Mouse (Mus musculus) hindbrain, embryonic 11.5 days (tissue): Measurements from ENCODE around the gene Elfn2. TPM values are rescaled to one million over a fixed set of nuclear protein-coding genes. Genes with fewer than 3 reads are reported as not detected.

Experiments used
- ATAC-seq: fragments of 200-750 bp; cut with Nextera tagmentation; 2 replicates; pipeline ENCODE4 v1.8.0; 2017; ENCODE audit warnings: mild to moderate bottlenecking, moderate TSS enrichment, moderate library complexity; ENCODE audit not compliant: low FRiP score
- DNase-seq: peaks from one replicate; pipeline ENCODE4 v3.0.0-alpha.2; 2015; ENCODE audit warnings: low spot score
- H3K27ac ChIP-seq: fragments of 300-500 bp; sonication (generic); 2 replicates; pipeline ENCODE4 v1.5.1; 2014; ENCODE audit warnings: mild to moderate bottlenecking, low read depth, low read length
- H3K27me3 ChIP-seq: fragments of 300-500 bp; sonication (generic); 2 replicates; pipeline ENCODE4 v1.6.1; 2014; ENCODE audit warnings: mild to moderate bottlenecking, low read length, moderate library complexity, mixed read lengths; ENCODE audit not compliant: control insufficient read depth, insufficient read depth
- H3K36me3 ChIP-seq: fragments of 300-500 bp; sonication (generic); 2 replicates; pipeline ENCODE4 v1.6.1; 2014; ENCODE audit warnings: mild to moderate bottlenecking, low read length, moderate library complexity, mixed read lengths; ENCODE audit not compliant: control insufficient read depth, insufficient read depth
- H3K4me1 ChIP-seq: fragments of 300-500 bp; sonication (generic); replicated peaks from 2 replicates; pipeline ENCODE4 v1.6.1; 2014; ENCODE audit warnings: low read length, mixed read lengths; ENCODE audit not compliant: control insufficient read depth, insufficient read depth
- H3K4me2 ChIP-seq: fragments of 300-500 bp; sonication (generic); replicated peaks from 2 replicates; pipeline ENCODE4 v1.6.1; 2014; ENCODE audit warnings: mild to moderate bottlenecking, low read depth, low read length
- H3K4me3 ChIP-seq: fragments of 300-500 bp; sonication (generic); 2 replicates; pipeline ENCODE4 v1.5.1; 2014; ENCODE audit warnings: low read depth, low read length
- H3K9ac ChIP-seq: fragments of 300-500 bp; sonication (generic); 2 replicates; pipeline ENCODE4 v1.6.1; 2014; ENCODE audit warnings: low read depth, low read length
- H3K9me3 ChIP-seq: fragments of 300-500 bp; sonication (generic); 2 replicates; pipeline ENCODE4 v1.6.1; 2016; ENCODE audit warnings: low read length; ENCODE audit not compliant: control insufficient read depth
- WGBS: fragments of 180-500 bp; shearing (Covaris S2); extraction: QIAGEN DNeasy Blood & Tissue Kit; methylation state at CpG from one replicate; pipeline ENCODE4 v1.1.7; 2014; 5-methylcytosine and 5-hydroxymethylcytosine counted together
- polyA plus RNA-seq: library from polyadenylated mRNA; unstranded; fragments of >200 nt; fragmentation: Nextera tagmentation; extraction: Ambion mirVana; gene quantifications from 2 replicates; pipeline ENCODE4 v1.2.1, GENCODE M21; 2014

The Elfn2 gene
- polyA plus RNA-seq, 1 experiment from 2014 or later: 0.85 TPM

DNA sequence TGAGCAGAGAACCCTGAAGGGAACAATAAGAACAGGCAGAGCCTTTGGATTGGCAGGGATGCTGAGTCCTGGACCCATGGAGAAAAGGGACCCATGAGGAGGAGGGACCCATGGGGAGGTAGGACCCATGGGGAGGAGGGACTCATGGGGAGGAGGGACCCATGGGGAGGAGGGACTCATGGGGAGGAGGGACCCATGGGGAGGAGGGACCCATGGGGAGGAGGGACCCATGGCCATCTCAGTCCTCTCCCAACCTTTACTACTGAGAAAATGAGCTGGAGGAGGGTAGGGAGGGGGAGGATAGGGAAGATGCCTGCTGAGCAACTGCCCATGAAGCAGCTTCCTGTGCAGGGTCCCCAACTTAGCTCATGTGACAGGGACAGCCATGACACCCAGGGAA lies 34.4 kb upstream of the Elfn2 start:
- Histone ChIP-seq H3K4me3 (no peak overlapping the region), H3K4me2 (no peak overlapping the region), H3K4me1 (no peaks in the 10 kb centered on the region; the same call in 1 of the 2 replicates), H3K36me3 (no peaks in the 10 kb centered on the region), H3K9me3 (no peaks in the 10 kb centered on the region), H3K27me3 (no peaks in the 10 kb centered on the region), H3K9ac (no peak overlapping the region), H3K27ac (no peak overlapping the region)
- DNase-seq (no peak), ATAC-seq (no peak)

DNA sequence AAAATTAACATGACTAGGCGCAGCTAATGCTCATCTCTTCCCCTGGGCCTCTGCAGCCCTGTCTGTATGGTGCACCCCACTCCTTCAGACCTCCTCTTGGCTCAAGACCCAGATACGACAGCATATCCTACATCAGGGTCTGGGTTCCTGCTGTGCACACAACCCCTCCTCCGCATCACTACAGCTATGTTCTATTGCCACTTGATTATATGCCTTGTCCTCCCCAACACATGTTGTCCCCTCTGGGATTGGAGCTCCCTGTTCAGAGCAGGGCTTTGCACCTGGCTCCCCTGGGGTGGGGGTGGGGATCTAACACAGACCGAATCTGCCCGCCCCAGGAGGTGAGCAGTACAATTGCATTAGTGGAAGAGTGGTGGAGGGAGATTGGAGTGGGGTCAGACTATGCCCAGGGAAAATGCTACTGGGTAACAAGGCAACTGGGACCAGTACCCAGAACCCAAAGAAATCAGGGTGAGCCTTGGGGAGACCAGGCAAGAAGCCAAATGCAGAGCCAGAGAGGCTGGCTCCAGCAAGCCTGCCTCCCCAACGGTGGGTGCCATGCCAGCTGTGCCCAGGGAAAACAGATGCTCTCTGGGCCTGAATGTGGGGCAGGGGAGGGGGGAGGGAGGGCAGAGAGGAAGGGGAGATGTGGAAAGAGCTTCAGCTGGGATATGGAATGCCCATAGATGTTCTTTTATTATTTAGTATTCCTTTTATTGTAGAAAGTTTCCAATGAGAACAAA lies 32.2 kb upstream of the Elfn2 start:
- no peak for DNase-seq
- H3K9me3 ChIP-seq: no peaks in the 10 kb centered on the region
- WGBS: 59% methylated on average over 6 of the region's 6 CpGs
- H3K4me1 ChIP-seq: no peaks in the 10 kb centered on the region; the same call in 1 of the 2 replicates
- no peaks in the 10 kb centered on the region for H3K36me3 ChIP-seq
- H3K4me3 ChIP-seq: no peak overlapping the region
- H3K4me2 ChIP-seq: no peak overlapping the region
- no peak overlapping the region for H3K27ac ChIP-seq
- H3K27me3 ChIP-seq: no peaks in the 10 kb centered on the region
- no peak overlapping the region for H3K9ac ChIP-seq
- no peak for ATAC-seq

GRCm38 (mm10) chr15:78749855-78750254 lies 31.3 kb upstream of the Elfn2 start:
- Histone ChIP-seq H3K4me3 (no peak overlapping the region), H3K36me3 (no peaks in the 10 kb centered on the region), H3K27ac (no peak overlapping the region), H3K4me1 (no peaks in the 10 kb centered on the region; the same call in 1 of the 2 replicates), H3K27me3 (no peaks in the 10 kb centered on the region), H3K4me2 (no peak overlapping the region), H3K9me3 (no peaks in the 10 kb centered on the region), H3K9ac (no peak overlapping the region)
- ATAC-seq (0 out of 2 replicates have a peak, but pooled peaks have one; percentile 17), DNase-seq (no peak)
- 54% methylated on average over 5 of the region's 5 CpGs for WGBS

GRCm38 (mm10) chr15:78744206-78744605 lies 25.6 kb upstream of the Elfn2 start:
- WGBS: 3% methylated on average over 5 of the region's 5 CpGs
- no peaks in the 10 kb centered on the region for H3K27me3 ChIP-seq
- peak; percentile 93 for DNase-seq

DNA sequence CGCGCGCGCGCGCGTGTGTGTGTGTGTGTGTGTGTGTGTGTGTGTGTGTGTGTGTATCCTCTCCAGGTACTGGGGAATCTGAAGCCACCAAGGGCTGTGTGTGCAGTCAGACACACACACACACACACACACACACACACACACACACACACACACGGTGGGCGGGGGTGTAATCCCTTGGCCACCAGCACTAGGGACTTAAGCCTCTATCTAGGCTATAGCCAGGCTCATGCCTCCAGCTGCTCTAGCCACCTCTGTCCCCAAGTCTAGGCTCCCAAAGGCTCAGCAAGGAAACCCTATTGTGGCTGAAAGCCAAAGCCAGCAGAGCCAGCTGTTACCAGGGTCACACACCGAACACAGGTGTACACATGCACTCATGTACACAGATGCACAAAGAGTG lies 24.3 kb upstream of the Elfn2 start:
- Histone ChIP-seq H3K27ac (no peak overlapping the region), H3K4me1 (no peaks in the 10 kb centered on the region), H3K9me3 (no peaks in the 10 kb centered on the region), H3K4me3 (no peak overlapping the region), H3K4me2 (no peak overlapping the region), H3K27me3 (no peaks in the 10 kb centered on the region), H3K9ac (no peak overlapping the region), H3K36me3 (no peaks in the 10 kb centered on the region)
- 92% methylated on average over 9 of the region's 10 CpGs for WGBS
- no peak for ATAC-seq
- DNase-seq: no peak

More at GRCm38 (mm10) chr15:78744206-78744605, 25.6 kb upstream of the Elfn2 start:
- Histone ChIP-seq H3K4me2 (no peak overlapping the region), H3K9me3 (no peaks in the 10 kb centered on the region), H3K4me3 (no peak overlapping the region), H3K4me1 (no peaks in the 10 kb centered on the region), H3K9ac (no peak overlapping the region), H3K27ac (no peak overlapping the region), H3K36me3 (no peaks in the 10 kb centered on the region)
- no peak for ATAC-seq

GRCm38 (mm10) chr15:78740662-78741061 lies 22.1 kb upstream of the Elfn2 start:
- no peaks in the 10 kb centered on the region for H3K27me3 ChIP-seq
- no peaks in the 10 kb centered on the region for H3K9me3 ChIP-seq
- no peak overlapping the region for H3K4me2 ChIP-seq
- H3K36me3 ChIP-seq: no peaks in the 10 kb centered on the region
- ATAC-seq (no peak), DNase-seq (no peak)
- 77% methylated on average over 12 of the region's 12 CpGs for WGBS
- no peaks in the 10 kb centered on the region for H3K4me1 ChIP-seq
- no peak overlapping the region for H3K9ac ChIP-seq
- no peak overlapping the region for H3K4me3 ChIP-seq
- no peak overlapping the region for H3K27ac ChIP-seq

- Histone ChIP-seq H3K4me1 (no peaks in the 10 kb centered on the region), H3K27ac (no peak overlapping the region), H3K9me3 (no peaks in the 10 kb centered on the region), H3K9ac (no peak overlapping the region), H3K27me3 (no peaks in the 10 kb centered on the region), H3K36me3 (no peaks in the 10 kb centered on the region), H3K4me3 (no peak overlapping the region), H3K4me2 (no peak overlapping the region)
- 73% methylated on average over 6 of the region's 6 CpGs for WGBS
- no peak for DNase-seq
- no peak for ATAC-seq
These were observed 18.6 kb upstream of the Elfn2 start for GRCm38 (mm10) chr15:78737146-78737545.

- Histone ChIP-seq H3K4me2 (no peak overlapping the region), H3K36me3 (no peaks in the 10 kb centered on the region), H3K27ac (peak overlapping the region; percentile 48; the same call in 1 of the 2 replicates), H3K4me3 (no peak overlapping the region), H3K9ac (0 out of 2 replicates have a peak overlapping the region, but pooled peaks have one; percentile 17), H3K9me3 (no peaks in the 10 kb centered on the region), H3K27me3 (no peaks in the 10 kb centered on the region), H3K4me1 (no peaks in the 10 kb centered on the region)
- DNase-seq (no peak), ATAC-seq (peak; percentile 44)
- 46% methylated on average over 7 of the region's 7 CpGs for WGBS
These were observed 18.1 kb upstream of the Elfn2 start for GRCm38 (mm10) chr15:78736681-78737100.

DNA sequence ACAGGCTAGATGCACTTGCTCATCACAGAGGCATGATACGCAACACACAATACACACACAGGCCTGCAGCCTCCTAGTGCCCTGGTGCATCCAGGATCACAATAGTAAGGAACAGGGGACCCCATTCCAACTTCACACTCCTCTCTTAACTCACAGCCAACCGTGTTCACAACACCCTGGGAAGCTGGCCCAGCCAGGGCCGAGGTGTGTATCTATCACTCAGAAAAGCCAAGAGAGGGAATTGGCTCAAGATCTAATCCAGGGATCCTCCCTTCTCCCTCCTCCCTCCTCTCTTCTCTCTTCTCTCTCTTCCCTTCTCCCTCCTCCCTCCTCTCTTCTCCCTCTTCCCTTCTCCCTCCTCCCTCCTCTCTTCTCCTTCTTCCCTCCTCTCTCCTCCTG lies 17.6 kb upstream of the Elfn2 start:
- H3K4me2 ChIP-seq: no peak overlapping the region
- ATAC-seq: no peak

More for the DNA sequence above, 17.6 kb upstream of the Elfn2 start:
- Histone ChIP-seq H3K4me1 (no peaks in the 10 kb centered on the region), H3K9ac (no peak overlapping the region; the same call in 1 of the 2 replicates), H3K4me3 (no peak overlapping the region), H3K9me3 (no peaks in the 10 kb centered on the region), H3K36me3 (no peaks in the 10 kb centered on the region), H3K27ac (peak overlapping the region; percentile 48; the same call in 1 of the 2 replicates), H3K27me3 (no peaks in the 10 kb centered on the region)
- no peak for DNase-seq
- WGBS: 69% methylated on average over 3 of the region's 3 CpGs
